Mouse (Mus musculus): Measurements from ENCODE around the gene Exoc6b.

Exoc6b gene

GRCm38 (mm10) chr6:84968531-84968930, 100.8 kb downstream of the Exoc6b start:
- peak; percentile 13 to 19 for DNase-seq

- peak in 1 of 2 experiments; percentile 6 for DNase-seq
Measured at GRCm38 (mm10) chr6:84964729-84965415, 104.4 kb downstream of the Exoc6b start.

GRCm38 (mm10) chr6:84963044-84963443, 106.3 kb downstream of the Exoc6b start:
- DNase-seq: no peak

- no peak for DNase-seq
Measured at GRCm38 (mm10) chr6:84961763-84962162, 107.5 kb downstream of the Exoc6b start.

GRCm38 (mm10) chr6:84959520-84959919, 109.8 kb downstream of the Exoc6b start:
- DNase-seq: no peak

GRCm38 (mm10) chr6:84951621-84952020, 117.7 kb downstream of the Exoc6b start:
- no peak for DNase-seq

GRCm38 (mm10) chr6:84946569-84946968, 122.7 kb downstream of the Exoc6b start:
- no peak for DNase-seq

GRCm38 (mm10) chr6:84946106-84946505, 123.2 kb downstream of the Exoc6b start:
- DNase-seq: no peak

GRCm38 (mm10) chr6:84932953-84933921, 136.1 kb downstream of the Exoc6b start:
- no peak for DNase-seq

- no peak for DNase-seq
Measured at GRCm38 (mm10) chr6:84931051-84931450, 138.3 kb downstream of the Exoc6b start.

GRCm38 (mm10) chr6:84926066-84926465, 143.2 kb downstream of the Exoc6b start:
- DNase-seq: no peak

- no peak for DNase-seq
Measured at GRCm38 (mm10) chr6:84923760-84924221, 145.5 kb downstream of the Exoc6b start.

- DNase-seq: peak; percentile 17 to 28
Measured at GRCm38 (mm10) chr6:84916291-84916690, 153.0 kb downstream of the Exoc6b start.

- peak in 1 of 2 experiments; percentile 23 for DNase-seq
Measured at GRCm38 (mm10) chr6:84912434-84912833, 156.9 kb downstream of the Exoc6b start.

- DNase-seq: no peak
Measured at GRCm38 (mm10) chr6:84899002-84899774, 170.1 kb downstream of the Exoc6b start.

- DNase-seq: no peak
Measured at GRCm38 (mm10) chr6:84893773-84894095, 175.6 kb downstream of the Exoc6b start.

- DNase-seq: no peak
Measured at GRCm38 (mm10) chr6:84892926-84893772, 176.2 kb downstream of the Exoc6b start.

GRCm38 (mm10) chr6:84886551-84886950, 182.8 kb downstream of the Exoc6b start:
- no peak for DNase-seq

GRCm38 (mm10) chr6:84885080-84885479, 184.2 kb downstream of the Exoc6b start:
- no peak for DNase-seq

GRCm38 (mm10) chr6:84883720-84884119, 185.6 kb downstream of the Exoc6b start:
- no peak for DNase-seq

- DNase-seq: no peak
Measured at GRCm38 (mm10) chr6:84882663-84883517, 186.4 kb downstream of the Exoc6b start.
